Mouse (Mus musculus) G1E (cell line): ENCODE data around the gene S1pr3. TPM values are rescaled to one million over a fixed set of nuclear protein-coding genes. Genes with fewer than 3 reads are reported as not detected.

ENCODE experiments used
- ATAC-seq: 2 replicates; pipeline ENCODE4 v1.8.0; 2016; ENCODE audit warnings: mild to moderate bottlenecking; ENCODE audit not compliant: insufficient number of reproducible peaks, poor library complexity, low FRiP score, severe bottlenecking; ENCODE audit errors: extremely low read depth
- DNase-seq: peaks from one replicate; pipeline ENCODE4 v3.0.0; 2012; ENCODE audit warnings: low spot score
- H3K27me3 ChIP-seq: 2 replicates; pipeline ENCODE4 v1.6.1; 2012; ENCODE audit warnings: mild to moderate bottlenecking, low read length, inconsistent platforms; ENCODE audit not compliant: insufficient read depth
- H3K36me3 ChIP-seq: replicated peaks from 2 replicates; pipeline ENCODE3; 2012; ENCODE audit warnings: mild to moderate bottlenecking, inconsistent platforms
- H3K4me1 ChIP-seq: 2 replicates; pipeline ENCODE4 v1.6.1; 2012; ENCODE audit warnings: low read depth, low read length, inconsistent platforms, mixed read lengths; ENCODE audit not compliant: insufficient read depth
- H3K4me3 ChIP-seq: 2 replicates; pipeline ENCODE4 v1.5.1; 2012; ENCODE audit warnings: low read depth, mild to moderate bottlenecking, inconsistent platforms, low read length, moderate library complexity, mixed read lengths
- H3K9me3 ChIP-seq: replicated peaks from 2 replicates; pipeline ENCODE4 v1.6.1; 2012; ENCODE audit warnings: inconsistent platforms
- CTCF ChIP-seq: IDR thresholded peaks from 2 replicates; pipeline ENCODE4 v1.5.1; 2012; ENCODE audit warnings: low read depth, low read length, inconsistent platforms, mixed read lengths
- GATA1 ChIP-seq: IDR thresholded peaks from 2 replicates; pipeline ENCODE4 v1.6.1; 2012; ENCODE audit warnings: borderline replicate concordance, low read length, inconsistent platforms, mixed read lengths
- GATA2 ChIP-seq: IDR thresholded peaks from 2 replicates; pipeline ENCODE4 v1.6.1; 2012; ENCODE audit warnings: low read depth, low read length, inconsistent platforms, borderline replicate concordance
- POLR2AphosphoS5 ChIP-seq: IDR thresholded peaks from 2 replicates; pipeline ENCODE4 v1.6.1; 2012; ENCODE audit warnings: low read depth, low read length, inconsistent platforms; ENCODE audit not compliant: insufficient replicate concordance
- TAL1 ChIP-seq: conservative IDR thresholded peaks from 2 replicates; pipeline ENCODE4 v1.6.1; 2012; ENCODE audit warnings: low read depth, low read length, inconsistent platforms, mixed read lengths
- polyA plus RNA-seq: library from polyadenylated mRNA; stranded (reverse); fragments of >175 nt; gene quantifications from 2 replicates; pipeline ENCODE4 v1.2.3, GENCODE M21; 2012
- total RNA-seq, 2 experiments: library from RNA; stranded (forward) in 1 of 2; stranded (reverse) in 1 of 2; fragments of 200-1000 nt in 1 of 2; fragments of >200 nt in 1 of 2; fragmentation: Nextera tagmentation in 1 of 2; gene quantifications; 2 replicates each; pipeline ENCODE4 v1.2.3; 2014 to 2017

Gene S1pr3
- total and polyA plus RNA-seq, 3 experiments: 0.11 TPM; not detected in 2

DNA sequence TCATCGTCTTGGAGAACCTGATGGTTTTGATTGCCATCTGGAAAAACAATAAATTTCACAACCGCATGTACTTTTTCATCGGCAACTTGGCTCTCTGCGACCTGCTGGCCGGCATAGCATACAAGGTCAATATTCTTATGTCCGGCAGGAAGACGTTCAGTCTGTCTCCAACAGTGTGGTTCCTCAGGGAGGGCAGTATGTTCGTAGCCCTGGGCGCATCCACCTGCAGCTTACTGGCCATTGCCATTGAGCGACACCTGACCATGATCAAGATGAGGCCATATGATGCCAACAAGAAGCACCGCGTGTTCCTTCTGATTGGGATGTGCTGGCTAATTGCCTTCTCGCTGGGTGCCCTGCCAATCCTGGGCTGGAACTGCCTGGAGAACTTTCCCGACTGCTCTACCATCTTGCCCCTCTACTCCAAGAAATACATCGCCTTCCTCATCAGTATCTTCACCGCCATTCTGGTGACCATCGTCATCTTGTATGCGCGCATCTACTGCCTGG, 10.6 kb downstream of the S1pr3 start:
- no peaks in the 10 kb centered on the region for H3K4me1 ChIP-seq
- H3K36me3 ChIP-seq: no peaks in the 10 kb centered on the region
- H3K9me3 ChIP-seq: peaks cover 85% of the 10 kb centered on the region
- DNase-seq (no peak), ATAC-seq (no peak)
- TF ChIP-seq GATA1: no peak
- TF ChIP-seq TAL1: no peak
- TF ChIP-seq CTCF: no peak
- TF ChIP-seq GATA2: no peak
- TF ChIP-seq POLR2AphosphoS5: no peak
- H3K27me3 ChIP-seq: no peaks in the 10 kb centered on the region
- H3K4me3 ChIP-seq: no peak overlapping the region

GRCm38 (mm10) chr13:51419501-51419900, 11.1 kb downstream of the S1pr3 start:
- no peaks in the 10 kb centered on the region for H3K4me1 ChIP-seq
- H3K4me3 ChIP-seq: no peak overlapping the region
- TF ChIP-seq GATA1 (no peak), POLR2AphosphoS5 (no peak), CTCF (no peak), TAL1 (no peak), GATA2 (no peak)
- no peaks in the 10 kb centered on the region for H3K27me3 ChIP-seq
- H3K36me3 ChIP-seq: no peaks in the 10 kb centered on the region
- ATAC-seq: no peak
- H3K9me3 ChIP-seq: peaks cover 81% of the 10 kb centered on the region
- no peak for DNase-seq

- TF ChIP-seq TAL1: no peak
- TF ChIP-seq GATA2: no peak
- no peak for TF ChIP-seq GATA1
- TF ChIP-seq CTCF: no peak
- no peak for TF ChIP-seq POLR2AphosphoS5
- Histone ChIP-seq H3K4me3 (no peak overlapping the region), H3K9me3 (peaks cover 78% of the 10 kb centered on the region), H3K4me1 (no peaks in the 10 kb centered on the region), H3K27me3 (no peaks in the 10 kb centered on the region), H3K36me3 (no peaks in the 10 kb centered on the region)
- DNase-seq (no peak), ATAC-seq (no peak)
Observed at GRCm38 (mm10) chr13:51420861-51421260, 12.4 kb downstream of the S1pr3 start.

- TF ChIP-seq POLR2AphosphoS5 (no peak), GATA1 (no peak), CTCF (no peak), TAL1 (no peak), GATA2 (no peak)
- DNase-seq (no peak), ATAC-seq (no peak)
- Histone ChIP-seq H3K9me3 (peaks cover 69% of the 10 kb centered on the region), H3K4me3 (no peak overlapping the region), H3K4me1 (no peaks in the 10 kb centered on the region), H3K27me3 (no peaks in the 10 kb centered on the region), H3K36me3 (no peaks in the 10 kb centered on the region)
Observed at GRCm38 (mm10) chr13:51423647-51424046, 15.2 kb downstream of the S1pr3 start.

- peaks cover 59% of the 10 kb centered on the region for H3K9me3 ChIP-seq
- no peaks in the 10 kb centered on the region for H3K4me1 ChIP-seq
- H3K27me3 ChIP-seq: no peaks in the 10 kb centered on the region
- TF ChIP-seq GATA1: no peak
- no peak for TF ChIP-seq GATA2
- TF ChIP-seq TAL1: no peak
- TF ChIP-seq POLR2AphosphoS5: no peak
- no peak for TF ChIP-seq CTCF
- no peaks in the 10 kb centered on the region for H3K36me3 ChIP-seq
- no peak overlapping the region for H3K4me3 ChIP-seq
- ATAC-seq: no peak
- no peak for DNase-seq
Observed at GRCm38 (mm10) chr13:51424647-51425046, 16.2 kb downstream of the S1pr3 start.

DNA sequence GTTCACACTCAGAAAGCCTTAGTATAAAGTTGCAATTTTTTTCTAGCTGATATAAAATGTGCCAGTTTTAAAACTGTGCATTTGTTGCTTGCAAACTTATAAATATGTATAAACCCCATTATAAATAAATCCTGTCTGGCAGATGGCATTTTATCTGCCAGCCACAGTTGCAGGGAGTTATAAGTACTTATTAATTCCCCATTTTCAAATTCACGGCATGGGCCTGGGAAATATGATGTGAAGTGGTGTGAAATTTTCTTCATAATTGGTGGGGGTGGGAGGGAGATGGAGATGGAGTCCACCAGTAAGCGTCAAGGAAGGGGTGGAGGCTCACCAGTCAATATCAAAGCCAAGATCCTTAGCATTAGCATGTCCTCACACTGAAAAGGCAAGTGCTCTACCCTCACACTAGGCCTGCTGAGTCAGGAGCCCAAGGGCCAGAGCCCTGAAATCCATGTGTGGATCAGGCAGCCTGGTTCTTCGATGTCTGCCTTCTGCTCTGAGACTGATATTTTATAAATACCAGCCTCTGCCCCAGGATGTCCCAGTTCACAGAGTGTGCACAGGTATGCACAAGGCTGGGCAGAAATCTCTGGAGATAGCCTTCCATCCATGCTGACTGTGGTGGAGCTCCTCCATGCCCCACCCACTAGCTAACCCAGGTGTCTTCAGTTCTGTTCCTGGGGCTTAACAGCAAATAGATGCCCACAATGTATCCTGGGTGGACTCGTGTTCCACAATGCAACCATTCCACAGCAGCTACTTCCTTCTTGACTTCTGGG, 17.4 kb downstream of the S1pr3 start:
- Histone ChIP-seq H3K4me3 (no peak overlapping the region), H3K4me1 (no peaks in the 10 kb centered on the region), H3K9me3 (peaks cover 50% of the 10 kb centered on the region), H3K36me3 (no peaks in the 10 kb centered on the region), H3K27me3 (no peaks in the 10 kb centered on the region)
- no peak for ATAC-seq
- DNase-seq: no peak
- no peak for TF ChIP-seq POLR2AphosphoS5
- TF ChIP-seq TAL1: no peak
- TF ChIP-seq GATA2: no peak
- no peak for TF ChIP-seq CTCF
- no peak for TF ChIP-seq GATA1
